Comparison of ENCODE assay signal across 18 mouse cellular contexts in genomic region chr11:100810516-100810915, GRCm38 (mm10). TPM values are rescaled to one million over a fixed set of nuclear protein-coding genes. Genes with fewer than 3 reads are reported as not detected.
DNase-seq lines count a peak whose midpoint lies in the region; ATAC-seq lines count a peak whose summit lies in the region.
"Had no signal": no experiment of that assay in that cellular context is flagged by ENCODE, and none has a peak within 500 bp of the region (broad histone marks: within the 10 kb centered on the region; RNA-seq: fewer than 3 reads in every experiment).

No protein-coding gene starts in this region.

- 0 out of 2 replicates have a peak overlapping the region, but pooled peaks have one; percentile 13 for H3K4me2 ChIP-seq in heart, embryonic 12.5 days
- H3K4me2 ChIP-seq in embryonic facial prominence, embryonic 15.5 days (replicated peaks): no peak overlapping the region
- H3K4me2 ChIP-seq in limb, embryonic 12.5 days: no peak overlapping the region
- H3K4me2 ChIP-seq: neural tube, embryonic 13.5 days had no signal

- no peak for DNase-seq in heart, adult 8-10 months (ENCODE audit: low spot score)
- DNase-seq in kidney, adult 9 months: peak; percentile 84
- DNase-seq in cerebellum, adult 11-12 months: no peak
- no peak for DNase-seq in cerebellum, postnatal 10 days
- DNase-seq in Muller cell, postnatal 12 days (ENCODE audit: inconsistent ontology term): no peak
- DNase-seq: cerebellum, adult 9-11 months; lung, adult 18-20 months; retina, postnatal 1 day; spleen, adult 18-20 months had no signal

- H3K9me3 ChIP-seq in heart, embryonic 12.5 days (replicated peaks): 0 out of 2 replicates have a peak, but pooled peaks cover 7% of the 10 kb centered on the region
- no peaks in the 10 kb centered on the region for H3K9me3 ChIP-seq in embryonic facial prominence, embryonic 15.5 days (replicated peaks)
- peaks cover 3% of the 10 kb centered on the region; the same call in 1 of the 2 replicates for H3K9me3 ChIP-seq in limb, embryonic 12.5 days
- H3K9me3 ChIP-seq: neural tube, embryonic 13.5 days had no signal

- H3K4me1 ChIP-seq in heart, embryonic 12.5 days (replicated peaks): peaks cover 38% of the 10 kb centered on the region
- peaks cover 5% of the 10 kb centered on the region for H3K4me1 ChIP-seq in embryonic facial prominence, embryonic 15.5 days
- H3K4me1 ChIP-seq in limb, embryonic 12.5 days (replicated peaks): peaks cover 11% of the 10 kb centered on the region
- H3K4me1 ChIP-seq: neural tube, embryonic 13.5 days had no signal

- H3K27ac ChIP-seq in heart, embryonic 12.5 days (ENCODE audit: poor library complexity, severe bottlenecking): peak overlapping the region; percentile 80
- 0 out of 2 replicates have a peak overlapping the region, but pooled peaks have one; percentile 28 for H3K27ac ChIP-seq in embryonic facial prominence, embryonic 15.5 days (replicated peaks)
- H3K27ac ChIP-seq in limb, embryonic 12.5 days: peak overlapping the region; percentile 88
- H3K27ac ChIP-seq: macrophage; neural tube, embryonic 13.5 days had no signal

- ATAC-seq in heart, embryonic 12.5 days (ENCODE audit: insufficient number of reproducible peaks, low FRiP score): peak; percentile 52; the same call in 1 of the 2 replicates
- ATAC-seq in embryonic facial prominence, embryonic 15.5 days (ENCODE audit: insufficient number of reproducible peaks, low FRiP score, low TSS enrichment, low read depth): no peak; the same call in 1 of the 2 replicates
- ATAC-seq in limb, embryonic 12.5 days (ENCODE audit: insufficient number of reproducible peaks, insufficient read depth, low FRiP score, low TSS enrichment, low read depth): peak; percentile 73; the same call in 1 of the 2 replicates
- ATAC-seq: midbrain, embryonic 16.5 days had no signal

- H3K36me3 ChIP-seq in heart, embryonic 12.5 days: peaks cover 13% of the 10 kb centered on the region
- peaks cover 4% of the 10 kb centered on the region; the same call in 1 of the 2 replicates for H3K36me3 ChIP-seq in embryonic facial prominence, embryonic 15.5 days
- no peaks in the 10 kb centered on the region for H3K36me3 ChIP-seq in limb, embryonic 12.5 days
- H3K36me3 ChIP-seq: neural tube, embryonic 13.5 days had no signal

- no peak overlapping the region for H3K9ac ChIP-seq in heart, embryonic 12.5 days
- H3K9ac ChIP-seq in embryonic facial prominence, embryonic 15.5 days: no peak overlapping the region
- H3K9ac ChIP-seq in limb, embryonic 12.5 days (replicated peaks): no peak overlapping the region
- H3K9ac ChIP-seq: neural tube, embryonic 13.5 days had no signal

- no peak overlapping the region for H3K4me3 ChIP-seq in heart, embryonic 12.5 days
- no peak overlapping the region for H3K4me3 ChIP-seq in embryonic facial prominence, embryonic 15.5 days (replicated peaks)
- no peak overlapping the region for H3K4me3 ChIP-seq in limb, embryonic 12.5 days (replicated peaks)
- H3K4me3 ChIP-seq: neural tube, embryonic 13.5 days had no signal

- WGBS in heart, embryonic 12.5 days: 40% methylated on average over 9 of the region's 9 CpGs
- WGBS in embryonic facial prominence, embryonic 15.5 days: 38% methylated on average over 9 of the region's 9 CpGs
- 51% methylated on average over 9 of the region's 9 CpGs for WGBS in limb, embryonic 12.5 days

- H3K27me3 ChIP-seq in heart, embryonic 12.5 days (replicated peaks): no peaks in the 10 kb centered on the region
- no peaks in the 10 kb centered on the region for H3K27me3 ChIP-seq in embryonic facial prominence, embryonic 15.5 days
- H3K27me3 ChIP-seq in limb, embryonic 12.5 days: 0 out of 2 replicates have a peak, but pooled peaks cover 5% of the 10 kb centered on the region
- H3K27me3 ChIP-seq: neural tube, embryonic 13.5 days had no signal

RNA-seq across cellular contexts. Expression of gene Ghdc, which starts 39.8 kb away (rescaled TPM):
- polyA plus RNA-seq in heart, embryonic 12.5 days (2016; fragmentation: Nextera tagmentation; extraction: Ambion mirVana): 6.5 and 7.0 TPM in 2 replicates
- 10 to 100 TPM in 2 of 4 experiments, 1 to 10 TPM in 2; 9.1 to 14.1 (median 10.0) TPM for total RNA-seq in heart, adult 8-10 months (2022)
- polyA plus RNA-seq in embryonic facial prominence, embryonic 15.5 days (2015; fragmentation: Nextera tagmentation; extraction: Ambion mirVana): 7.2 and 9.2 TPM in 2 replicates
- 5.4 and 6.8 TPM in 2 replicates for polyA plus RNA-seq in limb, embryonic 12.5 days (2016; fragmentation: Nextera tagmentation; extraction: Ambion mirVana)

RNA-seq across cellular contexts. Expression of gene Stat5b, which starts 40.0 kb away (rescaled TPM):
- 35.0 and 35.3 TPM in 2 replicates for polyA plus RNA-seq in heart, embryonic 12.5 days (2016; fragmentation: Nextera tagmentation; extraction: Ambion mirVana)
- total RNA-seq in heart, adult 8-10 months (2022): 10 to 100 TPM; 57.2 to 64.8 (median 62.7) TPM
- polyA plus RNA-seq in embryonic facial prominence, embryonic 15.5 days (2015; fragmentation: Nextera tagmentation; extraction: Ambion mirVana): 24.9 and 25.3 TPM in 2 replicates
- 20.4 and 20.6 TPM in 2 replicates for polyA plus RNA-seq in limb, embryonic 12.5 days (2016; fragmentation: Nextera tagmentation; extraction: Ambion mirVana)

RNA-seq across cellular contexts. Expression of gene Hcrt, which starts 47.8 kb away (rescaled TPM):
- polyA plus RNA-seq in heart, embryonic 12.5 days (2016; fragmentation: Nextera tagmentation; extraction: Ambion mirVana): not detected in 2 replicates
- not detected for total RNA-seq in heart, adult 8-10 months (2022)
- polyA plus RNA-seq in embryonic facial prominence, embryonic 15.5 days (2015; fragmentation: Nextera tagmentation; extraction: Ambion mirVana): not detected in 2 replicates
- polyA plus RNA-seq in limb, embryonic 12.5 days (2016; fragmentation: Nextera tagmentation; extraction: Ambion mirVana): not detected in 2 replicates
- total RNA-seq: granulocyte monocyte progenitor cell, adult 5-6 weeks; left cerebral cortex, adult 8-10 months had no signal
- polyA plus RNA-seq: intestine, embryonic 14.5 days; macrophage; neural tube, embryonic 13.5 days had no signal

RNA-seq across cellular contexts. Expression of gene Stat5a, which starts 48.6 kb away (rescaled TPM):
- polyA plus RNA-seq in heart, embryonic 12.5 days (2016; fragmentation: Nextera tagmentation; extraction: Ambion mirVana): 6.6 and 8.3 TPM in 2 replicates
- 10 to 100 TPM; 16.5 to 26.5 (median 21.6) TPM for total RNA-seq in heart, adult 8-10 months (2022)
- 9.7 and 10.4 TPM in 2 replicates for polyA plus RNA-seq in embryonic facial prominence, embryonic 15.5 days (2015; fragmentation: Nextera tagmentation; extraction: Ambion mirVana)
- polyA plus RNA-seq in limb, embryonic 12.5 days (2016; fragmentation: Nextera tagmentation; extraction: Ambion mirVana): 4.0 and 5.5 TPM in 2 replicates

RNA-seq across cellular contexts. Expression of gene Kcnh4, which starts 50.8 kb away (rescaled TPM):
- not detected in 2 replicates for polyA plus RNA-seq in heart, embryonic 12.5 days (2016; fragmentation: Nextera tagmentation; extraction: Ambion mirVana)
- total RNA-seq in heart, adult 8-10 months (2022): not detected
- 0.64 and 1.1 TPM in 2 replicates for polyA plus RNA-seq in embryonic facial prominence, embryonic 15.5 days (2015; fragmentation: Nextera tagmentation; extraction: Ambion mirVana)
- not detected in 2 replicates for polyA plus RNA-seq in limb, embryonic 12.5 days (2016; fragmentation: Nextera tagmentation; extraction: Ambion mirVana)
- total RNA-seq: granulocyte monocyte progenitor cell, adult 5-6 weeks had no signal
- polyA plus RNA-seq: macrophage had no signal

Comparison
In these comparisons a context has a peak if more than half of its experiments do, and no peak if none do; other contexts are left out.
1. H3K27ac ChIP-seq: peak in every context shown above with its lines; median percentile 88 in limb, embryonic 12.5 days; 80 in heart, embryonic 12.5 days; 28 in embryonic facial prominence, embryonic 15.5 days.